Mouse (Mus musculus): Measurements from ENCODE around the gene Clcn6. TPM values are rescaled to one million over a fixed set of nuclear protein-coding genes. Genes with fewer than 3 reads are reported as not detected.

The Clcn6 gene
- polyA plus RNA-seq, 1 experiment, result 11.5 TPM

- no peak for TF ChIP-seq MYOD1 (IDR thresholded peaks at IDR 0.05; ENCODE audit: control insufficient read depth, insufficient read length, low read depth)
- TF ChIP-seq MAX (IDR thresholded peaks at IDR 0.05), result peak; percentile 90
- no peak for TF ChIP-seq FOSL1 (IDR thresholded peaks at IDR 0.05; ENCODE audit: insufficient read depth, low read length, poor library complexity, severe bottlenecking)
- no peak for TF ChIP-seq MYOG (IDR thresholded peaks at IDR 0.05; ENCODE audit: control insufficient read depth, extremely low read depth, insufficient read length)
- Histone ChIP-seq H3K79me3 (ENCODE audit: low read depth) (no peaks in the 10 kb centered on the region), H3ac (ENCODE audit: control insufficient read depth, insufficient read length, low read depth) (no peak within 1 kb of the TSS), H3K36me3 (ENCODE audit: control insufficient read depth, insufficient read depth) (no peaks in the 10 kb centered on the region), H3K79me2 (ENCODE audit: control insufficient read depth, insufficient read depth) (no peaks in the 10 kb centered on the region), H3K4me3 (ENCODE audit: insufficient read depth, poor library complexity, severe bottlenecking) (no peak within 1 kb of the TSS), H3K27me3 (ENCODE audit: control insufficient read depth, insufficient read depth, insufficient read length) (no peaks in the 10 kb centered on the region)
Observed at GRCm38 (mm10) chr4:147985205-147986132, 53.2 kb downstream of the Clcn6 start, which contains the start of gene Nppb. Nppb (plus strand) TSS chr4:147985788.

- no peaks in the 10 kb centered on the region for H3K27me3 ChIP-seq (ENCODE audit: control insufficient read depth, insufficient read depth, insufficient read length)
- no peak overlapping the region for H3ac ChIP-seq (ENCODE audit: control insufficient read depth, insufficient read length, low read depth)
- H3K79me2 ChIP-seq (ENCODE audit: control insufficient read depth, insufficient read depth), result no peaks in the 10 kb centered on the region
- no peaks in the 10 kb centered on the region for H3K79me3 ChIP-seq (ENCODE audit: low read depth)
- no peaks in the 10 kb centered on the region for H3K36me3 ChIP-seq (ENCODE audit: control insufficient read depth, insufficient read depth)
- H3K4me3 ChIP-seq (ENCODE audit: insufficient read depth, poor library complexity, severe bottlenecking), result no peak overlapping the region
- TF ChIP-seq MAX (IDR thresholded peaks at IDR 0.05) (no peak), CEBPB (IDR thresholded peaks at IDR 0.05; ENCODE audit: low read depth) (no peak), CTCF (IDR thresholded peaks at IDR 0.05; ENCODE audit: control insufficient read depth, insufficient read depth, insufficient read length) (no peak), MYOG (IDR thresholded peaks at IDR 0.05; ENCODE audit: control insufficient read depth, extremely low read depth, insufficient read length) (no peak), USF1 (IDR thresholded peaks at IDR 0.05; ENCODE audit: low read depth) (no peak), FOSL1 (IDR thresholded peaks at IDR 0.05; ENCODE audit: insufficient read depth, low read length, poor library complexity, severe bottlenecking) (no peak), MYOD1 (IDR thresholded peaks at IDR 0.05; ENCODE audit: control insufficient read depth, insufficient read length, low read depth) (no peak)
Observed at GRCm38 (mm10) chr4:147979441-147979860, 59.2 kb downstream of the Clcn6 start.

GRCm38 (mm10) chr4:147978391-147978790 is 60.2 kb downstream of the Clcn6 start:
- Histone ChIP-seq H3K27me3 (ENCODE audit: control insufficient read depth, insufficient read depth, insufficient read length) (no peaks in the 10 kb centered on the region), H3K36me3 (ENCODE audit: control insufficient read depth, insufficient read depth) (no peaks in the 10 kb centered on the region), H3K79me3 (ENCODE audit: low read depth) (no peaks in the 10 kb centered on the region), H3K4me3 (ENCODE audit: insufficient read depth, poor library complexity, severe bottlenecking) (no peak overlapping the region), H3ac (ENCODE audit: control insufficient read depth, insufficient read length, low read depth) (no peak overlapping the region), H3K79me2 (ENCODE audit: control insufficient read depth, insufficient read depth) (no peaks in the 10 kb centered on the region)
- TF ChIP-seq USF1 (IDR thresholded peaks at IDR 0.05; ENCODE audit: low read depth) (peak; percentile 11), MYOD1 (IDR thresholded peaks at IDR 0.05; ENCODE audit: control insufficient read depth, insufficient read length, low read depth) (no peak)

GRCm38 (mm10) chr4:147977726-147978125 is 60.9 kb downstream of the Clcn6 start:
- no peak overlapping the region for H3ac ChIP-seq (ENCODE audit: control insufficient read depth, insufficient read length, low read depth)
- no peaks in the 10 kb centered on the region for H3K36me3 ChIP-seq (ENCODE audit: control insufficient read depth, insufficient read depth)
- H3K79me3 ChIP-seq (ENCODE audit: low read depth), result no peaks in the 10 kb centered on the region
- H3K4me3 ChIP-seq (ENCODE audit: insufficient read depth, poor library complexity, severe bottlenecking), result no peak overlapping the region
- no peaks in the 10 kb centered on the region for H3K27me3 ChIP-seq (ENCODE audit: control insufficient read depth, insufficient read depth, insufficient read length)
- TF ChIP-seq FOSL1 (IDR thresholded peaks at IDR 0.05; ENCODE audit: insufficient read depth, low read length, poor library complexity, severe bottlenecking) (no peak), MAX (IDR thresholded peaks at IDR 0.05) (no peak), MYOG (IDR thresholded peaks at IDR 0.05; ENCODE audit: control insufficient read depth, extremely low read depth, insufficient read length) (no peak), CTCF (IDR thresholded peaks at IDR 0.05; ENCODE audit: control insufficient read depth, insufficient read depth, insufficient read length) (no peak), USF1 (IDR thresholded peaks at IDR 0.05; ENCODE audit: low read depth) (no peak), MYOD1 (IDR thresholded peaks at IDR 0.05; ENCODE audit: control insufficient read depth, insufficient read length, low read depth) (no peak), CEBPB (IDR thresholded peaks at IDR 0.05; ENCODE audit: low read depth) (no peak)
- H3K79me2 ChIP-seq (ENCODE audit: control insufficient read depth, insufficient read depth), result no peaks in the 10 kb centered on the region

- Histone ChIP-seq H3K27me3 (ENCODE audit: control insufficient read depth, insufficient read depth, insufficient read length) (no peaks in the 10 kb centered on the region), H3K36me3 (ENCODE audit: control insufficient read depth, insufficient read depth) (no peaks in the 10 kb centered on the region), H3K79me3 (ENCODE audit: low read depth) (no peaks in the 10 kb centered on the region), H3K4me3 (ENCODE audit: insufficient read depth, poor library complexity, severe bottlenecking) (no peak overlapping the region), H3ac (ENCODE audit: control insufficient read depth, insufficient read length, low read depth) (no peak overlapping the region), H3K79me2 (ENCODE audit: control insufficient read depth, insufficient read depth) (no peaks in the 10 kb centered on the region)
- TF ChIP-seq MYOD1 (IDR thresholded peaks at IDR 0.05; ENCODE audit: control insufficient read depth, insufficient read length, low read depth), result no peak
- TF ChIP-seq MYOG (IDR thresholded peaks at IDR 0.05; ENCODE audit: control insufficient read depth, extremely low read depth, insufficient read length), result no peak
- TF ChIP-seq CEBPB (IDR thresholded peaks at IDR 0.05; ENCODE audit: low read depth), result no peak
- no peak for TF ChIP-seq FOSL1 (IDR thresholded peaks at IDR 0.05; ENCODE audit: insufficient read depth, low read length, poor library complexity, severe bottlenecking)
- TF ChIP-seq CTCF (IDR thresholded peaks at IDR 0.05; ENCODE audit: control insufficient read depth, insufficient read depth, insufficient read length), result no peak
- no peak for TF ChIP-seq USF1 (IDR thresholded peaks at IDR 0.05; ENCODE audit: low read depth)
Observed at GRCm38 (mm10) chr4:147976237-147976636, 62.4 kb downstream of the Clcn6 start.

- no peak overlapping the region for H3ac ChIP-seq (ENCODE audit: control insufficient read depth, insufficient read length, low read depth)
- H3K27me3 ChIP-seq (ENCODE audit: control insufficient read depth, insufficient read depth, insufficient read length), result peaks cover 18% of the 10 kb centered on the region
- TF ChIP-seq FOSL1 (IDR thresholded peaks at IDR 0.05; ENCODE audit: insufficient read depth, low read length, poor library complexity, severe bottlenecking), result no peak
- TF ChIP-seq MAX (IDR thresholded peaks at IDR 0.05), result no peak
- no peak for TF ChIP-seq USF1 (IDR thresholded peaks at IDR 0.05; ENCODE audit: low read depth)
- no peak for TF ChIP-seq CEBPB (IDR thresholded peaks at IDR 0.05; ENCODE audit: low read depth)
- TF ChIP-seq MYOD1 (IDR thresholded peaks at IDR 0.05; ENCODE audit: control insufficient read depth, insufficient read length, low read depth), result no peak
- no peak for TF ChIP-seq MYOG (IDR thresholded peaks at IDR 0.05; ENCODE audit: control insufficient read depth, extremely low read depth, insufficient read length)
- TF ChIP-seq CTCF (IDR thresholded peaks at IDR 0.05; ENCODE audit: control insufficient read depth, insufficient read depth, insufficient read length), result no peak
- H3K4me3 ChIP-seq (ENCODE audit: insufficient read depth, poor library complexity, severe bottlenecking), result no peak overlapping the region
- H3K79me2 ChIP-seq (ENCODE audit: control insufficient read depth, insufficient read depth), result no peaks in the 10 kb centered on the region
- no peaks in the 10 kb centered on the region for H3K79me3 ChIP-seq (ENCODE audit: low read depth)
- H3K36me3 ChIP-seq (ENCODE audit: control insufficient read depth, insufficient read depth), result no peaks in the 10 kb centered on the region
Observed at GRCm38 (mm10) chr4:147969337-147969736, 69.3 kb downstream of the Clcn6 start.

Data from C2C12 (cell line).